Mouse (Mus musculus): ENCODE data around the gene Agap1. TPM values are rescaled to one million over a fixed set of nuclear protein-coding genes. Genes with fewer than 3 reads are reported as not detected.

The Agap1 gene
- total and polyA plus RNA-seq, 2 experiments from 2014 or later, result 45.9 to 175 TPM

DNA sequence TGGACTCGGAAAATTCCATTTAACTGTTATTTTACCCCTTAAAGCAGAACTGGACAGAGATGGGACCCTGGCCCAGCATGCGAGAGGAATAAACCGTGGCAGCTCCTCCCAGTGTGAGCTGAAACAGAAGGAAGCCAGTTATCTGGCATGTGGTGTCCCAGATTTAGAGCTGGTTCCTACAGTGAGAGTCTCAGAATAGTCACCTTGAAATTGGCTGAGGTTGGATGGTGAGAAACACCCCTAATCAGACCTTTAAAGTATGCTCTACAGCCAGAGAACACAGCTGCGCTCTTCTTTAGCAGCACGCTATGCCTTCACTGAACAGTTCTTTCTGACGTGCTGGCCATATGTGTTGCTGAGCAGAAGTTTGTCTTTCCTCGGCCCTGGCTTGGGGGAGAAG is 168.2 kb downstream of the Agap1 start:
- H3K27me3 ChIP-seq (ENCODE audit: insufficient read depth, low read length), result no peaks in the 10 kb centered on the region
- ATAC-seq (ENCODE audit: low FRiP score) (no peak), DNase-seq (ENCODE audit: low spot score) (no peak)
- H3K36me3 ChIP-seq (ENCODE audit: insufficient read depth, low read length), result peaks cover 4% of the 10 kb centered on the region; the same call in 1 of the 2 replicates
- TF ChIP-seq CTCF (IDR thresholded peaks at IDR 0.05), result no peak
- H3K4me3 ChIP-seq (ENCODE audit: low read depth, low read length), result no peak overlapping the region
- H3K4me1 ChIP-seq (ENCODE audit: insufficient read depth, low read length), result no peaks in the 10 kb centered on the region
- no peaks in the 10 kb centered on the region for H3K9me3 ChIP-seq (ENCODE audit: low read length)
- WGBS, result 81% methylated on average over 7 of the region's 7 CpGs
- no peak overlapping the region for H3K4me2 ChIP-seq (ENCODE audit: low read depth, low read length, poor library complexity, severe bottlenecking)
- H3K9ac ChIP-seq (replicated peaks; ENCODE audit: low read length, poor library complexity, severe bottlenecking), result no peak overlapping the region
- H3K27ac ChIP-seq (ENCODE audit: low read depth, low read length), result no peak overlapping the region

DNA sequence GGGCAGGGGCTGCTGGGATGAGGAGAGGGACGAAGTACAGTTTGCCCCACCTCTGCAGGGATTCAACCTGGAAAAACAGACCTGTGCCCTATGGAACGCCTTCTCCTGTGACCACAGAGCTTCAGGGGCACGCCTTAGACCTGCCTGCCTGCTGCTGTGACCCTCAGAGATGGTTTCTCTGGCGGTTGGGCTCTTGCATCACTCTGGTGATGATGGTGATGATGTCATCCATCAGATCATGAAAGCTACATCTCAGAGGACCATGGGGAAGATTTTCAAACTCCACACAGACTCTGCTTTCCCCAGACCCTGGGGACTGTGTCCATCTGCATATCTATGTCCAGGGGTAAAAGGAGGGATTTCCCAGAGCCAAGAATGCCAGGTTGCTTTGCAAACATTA is 170.7 kb downstream of the Agap1 start:
- no peak overlapping the region for H3K9ac ChIP-seq (replicated peaks; ENCODE audit: low read length, poor library complexity, severe bottlenecking)
- H3K9me3 ChIP-seq (ENCODE audit: low read length), result no peaks in the 10 kb centered on the region
- 95% methylated on average over 4 of the region's 4 CpGs for WGBS
- H3K36me3 ChIP-seq (ENCODE audit: insufficient read depth, low read length), result peaks cover 7% of the 10 kb centered on the region; the same call in 1 of the 2 replicates
- no peak overlapping the region for H3K27ac ChIP-seq (ENCODE audit: low read depth, low read length)
- H3K4me3 ChIP-seq (ENCODE audit: low read depth, low read length), result no peak overlapping the region
- no peak overlapping the region for H3K4me2 ChIP-seq (ENCODE audit: low read depth, low read length, poor library complexity, severe bottlenecking)
- DNase-seq (ENCODE audit: low spot score) (no peak), ATAC-seq (ENCODE audit: low FRiP score) (no peak)
- H3K4me1 ChIP-seq (ENCODE audit: insufficient read depth, low read length), result no peaks in the 10 kb centered on the region
- no peak for TF ChIP-seq CTCF (IDR thresholded peaks at IDR 0.05)
- H3K27me3 ChIP-seq (ENCODE audit: insufficient read depth, low read length), result no peaks in the 10 kb centered on the region

DNA sequence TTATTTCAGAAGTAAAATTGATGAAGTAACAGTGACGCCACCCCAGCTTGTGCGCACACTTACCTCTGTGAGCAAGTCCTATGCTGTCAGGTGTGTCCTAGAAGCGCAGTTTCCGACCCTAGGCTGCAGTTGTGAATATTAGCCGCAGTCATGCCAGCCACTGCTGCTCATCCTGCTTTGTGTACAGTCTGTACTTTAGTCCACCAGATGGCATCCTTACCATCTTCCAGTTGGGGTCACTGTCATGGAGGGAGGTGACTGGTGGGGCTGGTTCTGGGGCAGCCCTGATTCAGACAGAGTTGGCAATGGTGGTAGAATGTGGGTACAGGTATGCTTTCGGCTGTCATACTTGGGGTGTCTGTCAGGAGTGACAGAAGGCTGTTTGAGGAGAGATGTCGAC is 171.4 kb downstream of the Agap1 start:
- no peak for DNase-seq (ENCODE audit: low spot score)
- Histone ChIP-seq H3K9me3 (ENCODE audit: low read length) (no peaks in the 10 kb centered on the region), H3K36me3 (ENCODE audit: insufficient read depth, low read length) (peaks cover 9% of the 10 kb centered on the region; the same call in 1 of the 2 replicates), H3K4me1 (ENCODE audit: insufficient read depth, low read length) (no peaks in the 10 kb centered on the region), H3K27ac (ENCODE audit: low read depth, low read length) (no peak overlapping the region; the same call in 1 of the 2 replicates), H3K27me3 (ENCODE audit: insufficient read depth, low read length) (no peaks in the 10 kb centered on the region), H3K4me2 (ENCODE audit: low read depth, low read length, poor library complexity, severe bottlenecking) (no peak overlapping the region), H3K4me3 (ENCODE audit: low read depth, low read length) (no peak overlapping the region), H3K9ac (replicated peaks; ENCODE audit: low read length, poor library complexity, severe bottlenecking) (no peak overlapping the region)
- peak; percentile 58 for TF ChIP-seq CTCF (IDR thresholded peaks at IDR 0.05)
- WGBS, result 98% methylated on average over 7 of the region's 7 CpGs
- ATAC-seq (ENCODE audit: low FRiP score), result 0 out of 2 replicates have a peak, but pooled peaks have one; percentile 17

DNA sequence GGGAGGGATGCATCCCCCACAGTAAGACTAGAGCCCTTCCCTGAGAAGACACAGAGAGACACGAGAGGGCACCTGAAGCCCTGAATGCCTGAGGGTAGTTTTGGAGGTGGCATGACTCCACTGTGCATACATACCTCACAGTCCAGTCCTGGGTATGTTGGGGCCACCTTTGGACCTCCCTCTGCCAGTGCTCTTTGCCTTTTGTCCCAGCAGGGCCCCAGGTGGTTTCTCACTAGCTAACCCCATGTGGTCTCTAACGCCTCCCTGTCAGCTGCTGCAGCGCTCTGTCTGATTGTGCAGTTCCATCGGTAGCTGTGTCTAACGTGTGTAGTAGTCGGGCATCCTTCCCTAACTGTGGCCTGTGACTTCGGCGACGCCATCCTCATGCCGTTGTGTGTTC is 172.3 kb downstream of the Agap1 start:
- no peak overlapping the region for H3K9ac ChIP-seq (replicated peaks; ENCODE audit: low read length, poor library complexity, severe bottlenecking)
- peak overlapping the region; percentile 55 for H3K27ac ChIP-seq (ENCODE audit: low read depth, low read length)
- WGBS, result 59% methylated on average over 10 of the region's 10 CpGs

DNA sequence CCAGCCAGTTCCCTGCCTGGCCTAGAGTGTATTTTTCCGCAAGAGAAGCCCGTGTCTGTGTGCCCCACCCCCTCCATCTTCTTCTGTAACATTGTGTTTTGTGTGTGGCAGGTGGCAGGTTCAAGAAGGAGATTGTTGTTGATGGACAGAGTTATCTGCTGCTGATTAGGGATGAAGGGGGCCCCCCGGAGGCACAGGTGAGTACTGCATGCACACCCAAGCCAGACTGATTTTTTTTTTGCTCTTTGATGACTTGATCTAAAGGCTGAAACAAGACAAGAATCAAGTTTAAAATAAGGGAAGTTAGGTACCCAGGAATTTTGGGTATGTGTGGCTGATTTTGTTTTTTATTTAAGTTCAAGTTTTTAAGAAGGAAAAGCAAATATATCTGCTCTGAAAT is 173.0 kb downstream of the Agap1 start:
- no peak for DNase-seq (ENCODE audit: low spot score)
- no peaks in the 10 kb centered on the region for H3K9me3 ChIP-seq (ENCODE audit: low read length)
- WGBS, result 42% methylated on average over 3 of the region's 3 CpGs
- H3K27ac ChIP-seq (ENCODE audit: low read depth, low read length), result no peak overlapping the region
- TF ChIP-seq CTCF (IDR thresholded peaks at IDR 0.05), result peak; percentile 70
- H3K4me1 ChIP-seq (ENCODE audit: insufficient read depth, low read length), result no peaks in the 10 kb centered on the region
- H3K4me3 ChIP-seq (ENCODE audit: low read depth, low read length), result no peak overlapping the region
- no peak for ATAC-seq (ENCODE audit: low FRiP score)
- peaks cover 12% of the 10 kb centered on the region; the same call in 1 of the 2 replicates for H3K36me3 ChIP-seq (ENCODE audit: insufficient read depth, low read length)
- no peak overlapping the region for H3K4me2 ChIP-seq (ENCODE audit: low read depth, low read length, poor library complexity, severe bottlenecking)
- H3K27me3 ChIP-seq (ENCODE audit: insufficient read depth, low read length), result no peaks in the 10 kb centered on the region
- no peak overlapping the region for H3K9ac ChIP-seq (replicated peaks; ENCODE audit: low read length, poor library complexity, severe bottlenecking)

More for the DNA sequence above, 172.3 kb downstream of the Agap1 start:
- H3K36me3 ChIP-seq (ENCODE audit: insufficient read depth, low read length), result peaks cover 9% of the 10 kb centered on the region; the same call in 1 of the 2 replicates
- H3K4me2 ChIP-seq (ENCODE audit: low read depth, low read length, poor library complexity, severe bottlenecking), result no peak overlapping the region
- H3K27me3 ChIP-seq (ENCODE audit: insufficient read depth, low read length), result no peaks in the 10 kb centered on the region
- no peaks in the 10 kb centered on the region for H3K4me1 ChIP-seq (ENCODE audit: insufficient read depth, low read length)
- DNase-seq (ENCODE audit: low spot score), result no peak
- ATAC-seq (ENCODE audit: low FRiP score), result no peak
- H3K9me3 ChIP-seq (ENCODE audit: low read length), result no peaks in the 10 kb centered on the region
- H3K4me3 ChIP-seq (ENCODE audit: low read depth, low read length), result no peak overlapping the region
- TF ChIP-seq CTCF (IDR thresholded peaks at IDR 0.05), result no peak

DNA sequence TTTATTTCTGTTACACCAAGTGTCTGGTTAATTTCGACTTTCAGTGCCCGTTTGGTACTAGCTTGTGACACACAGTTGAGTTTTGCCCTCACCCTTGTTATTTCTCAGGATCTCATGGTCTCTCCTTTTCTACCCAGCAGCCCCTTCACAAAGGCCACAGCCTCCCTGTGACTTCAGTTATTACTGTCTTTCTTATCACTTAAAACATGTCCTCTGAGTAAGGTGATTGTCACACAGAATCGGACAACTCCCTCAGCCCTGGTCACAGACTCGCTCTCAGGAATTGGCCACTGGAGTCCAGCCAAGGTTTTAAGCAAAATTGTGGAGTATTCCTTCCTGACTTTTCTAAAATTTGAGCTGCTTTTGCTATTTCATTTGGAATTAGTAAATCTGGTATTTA is 176.2 kb downstream of the Agap1 start:
- no peak overlapping the region for H3K4me3 ChIP-seq (ENCODE audit: low read depth, low read length)
- TF ChIP-seq CTCF (IDR thresholded peaks at IDR 0.05), result no peak
- no peak overlapping the region for H3K27ac ChIP-seq (ENCODE audit: low read depth, low read length)
- no peak for DNase-seq (ENCODE audit: low spot score)
- no peaks in the 10 kb centered on the region for H3K27me3 ChIP-seq (ENCODE audit: insufficient read depth, low read length)
- no peak overlapping the region for H3K9ac ChIP-seq (replicated peaks; ENCODE audit: low read length, poor library complexity, severe bottlenecking)
- no peaks in the 10 kb centered on the region for H3K4me1 ChIP-seq (ENCODE audit: insufficient read depth, low read length)
- ATAC-seq (ENCODE audit: low FRiP score), result no peak
- H3K9me3 ChIP-seq (ENCODE audit: low read length), result no peaks in the 10 kb centered on the region
- WGBS, result 80% methylated on average over 4 of the region's 4 CpGs
- H3K4me2 ChIP-seq (ENCODE audit: low read depth, low read length, poor library complexity, severe bottlenecking), result no peak overlapping the region
- H3K36me3 ChIP-seq (ENCODE audit: insufficient read depth, low read length), result peaks cover 22% of the 10 kb centered on the region
